Mouse (Mus musculus) stomach, embryonic 16.5 days (tissue): ENCODE data around the gene Il17re. TPM values are rescaled to one million over a fixed set of nuclear protein-coding genes. Genes with fewer than 3 reads are reported as not detected.

ENCODE experiments used
- ATAC-seq: fragments of 200-750 bp; cut with Nextera tagmentation; 2 replicates; pipeline ENCODE4 v1.8.0; 2017; ENCODE audit warnings: moderate number of reproducible peaks, moderate TSS enrichment; ENCODE audit not compliant: insufficient read depth, low FRiP score
- H3K27ac ChIP-seq: fragments of 300-500 bp; sonication (generic); 2 replicates; pipeline ENCODE4 v1.5.1; 2014; ENCODE audit warnings: low read length
- H3K27me3 ChIP-seq: fragments of 300-500 bp; sonication (generic); 2 replicates; pipeline ENCODE4 v1.6.1; 2014; ENCODE audit warnings: low read length, control low read depth, mixed read lengths; ENCODE audit not compliant: control insufficient read depth, insufficient read depth
- H3K36me3 ChIP-seq: fragments of 300-500 bp; sonication (generic); 2 replicates; pipeline ENCODE4 v1.6.1; 2014; ENCODE audit warnings: low read length; ENCODE audit not compliant: control insufficient read depth, insufficient read depth
- H3K4me1 ChIP-seq: fragments of 300-500 bp; sonication (generic); 2 replicates; pipeline ENCODE4 v1.6.1; 2014; ENCODE audit warnings: low read length, control low read depth, mixed read lengths; ENCODE audit not compliant: control insufficient read depth, insufficient read depth
- H3K4me2 ChIP-seq: fragments of 300-500 bp; sonication (generic); 2 replicates; pipeline ENCODE4 v1.6.1; 2014; ENCODE audit warnings: low read depth, low read length, mixed read lengths
- H3K4me3 ChIP-seq: fragments of 300-500 bp; sonication (generic); replicated peaks from 2 replicates; pipeline ENCODE4 v1.5.1; 2014; ENCODE audit warnings: mild to moderate bottlenecking, low read length
- H3K9ac ChIP-seq: fragments of 300-500 bp; sonication (generic); 2 replicates; pipeline ENCODE4 v1.6.1; 2014; ENCODE audit warnings: low read length
- H3K9me3 ChIP-seq: fragments of 300-500 bp; sonication (generic); replicated peaks from 2 replicates; pipeline ENCODE4 v1.6.1; 2016; ENCODE audit warnings: low read length, control low read depth; ENCODE audit not compliant: control insufficient read depth
- WGBS: fragments of 180-500 bp; shearing (Covaris S2); extraction: QIAGEN DNeasy Blood & Tissue Kit; methylation state at CpG from one replicate; pipeline ENCODE4 v1.1.7; 2014; 5-methylcytosine and 5-hydroxymethylcytosine counted together
- polyA plus RNA-seq: library from polyadenylated mRNA; unstranded; fragments of >200 nt; fragmentation: Nextera tagmentation; extraction: Ambion mirVana; gene quantifications from 2 replicates; pipeline ENCODE4 v1.2.1, GENCODE M21; 2015

The Il17re gene
- polyA plus RNA-seq, 1 experiment from 2014 or later, result 21.1 TPM

DNA sequence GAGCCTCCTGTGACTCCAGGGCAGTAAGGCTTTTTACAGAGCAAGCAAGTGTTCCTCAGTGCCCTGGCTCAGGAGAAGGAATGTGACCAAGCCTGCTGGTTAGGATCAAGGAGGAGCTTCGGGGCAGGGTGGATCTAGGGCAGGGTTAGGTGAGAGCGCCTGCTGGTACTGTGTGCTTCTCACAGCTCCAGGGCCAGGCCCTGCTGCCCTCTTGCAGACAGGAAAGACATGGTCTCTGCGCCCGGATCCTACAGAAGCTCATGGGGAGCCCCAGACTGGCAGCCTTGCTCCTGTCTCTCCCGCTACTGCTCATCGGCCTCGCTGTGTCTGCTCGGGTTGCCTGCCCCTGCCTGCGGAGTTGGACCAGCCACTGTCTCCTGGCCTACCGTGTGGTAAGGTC, 351 bp downstream of the Il17re start:
- no peaks in the 10 kb centered on the region for H3K9me3 ChIP-seq
- H3K36me3 ChIP-seq, result no peaks in the 10 kb centered on the region
- no peaks in the 10 kb centered on the region for H3K4me1 ChIP-seq
- peak overlapping the region; percentile 48 for H3K4me2 ChIP-seq
- no peaks in the 10 kb centered on the region for H3K27me3 ChIP-seq
- H3K27ac ChIP-seq, result peak overlapping the region; percentile 58
- peak overlapping the region; percentile 35 for H3K4me3 ChIP-seq
- peak overlapping the region; percentile 59 for H3K9ac ChIP-seq
- 39% methylated on average over 10 of the region's 10 CpGs for whole genome bisulfite sequencing
- peak; percentile 94 for ATAC-seq

- Histone ChIP-seq H3K4me2 (no peak overlapping the region), H3K36me3 (no peaks in the 10 kb centered on the region), H3K27me3 (no peaks in the 10 kb centered on the region), H3K27ac (no peak overlapping the region), H3K4me3 (no peak overlapping the region), H3K9me3 (no peaks in the 10 kb centered on the region), H3K4me1 (no peaks in the 10 kb centered on the region; the same call in 1 of the 2 replicates), H3K9ac (no peak overlapping the region)
- ATAC-seq, result no peak
- WGBS, result 57% methylated on average over 7 of the region's 7 CpGs
Measured at GRCm38 (mm10) chr6:113464040-113464439, 5.8 kb downstream of the Il17re start.

GRCm38 (mm10) chr6:113465602-113466001, 7.3 kb downstream of the Il17re start:
- Histone ChIP-seq H3K9ac (no peak overlapping the region; the same call in 1 of the 2 replicates), H3K4me2 (no peak overlapping the region), H3K36me3 (no peaks in the 10 kb centered on the region), H3K4me1 (peaks cover under 1% of the 10 kb centered on the region), H3K27me3 (no peaks in the 10 kb centered on the region), H3K27ac (no peak overlapping the region), H3K9me3 (no peaks in the 10 kb centered on the region), H3K4me3 (no peak overlapping the region)
- 55% methylated on average over 5 of the region's 5 CpGs for WGBS
- no peak for ATAC-seq

DNA sequence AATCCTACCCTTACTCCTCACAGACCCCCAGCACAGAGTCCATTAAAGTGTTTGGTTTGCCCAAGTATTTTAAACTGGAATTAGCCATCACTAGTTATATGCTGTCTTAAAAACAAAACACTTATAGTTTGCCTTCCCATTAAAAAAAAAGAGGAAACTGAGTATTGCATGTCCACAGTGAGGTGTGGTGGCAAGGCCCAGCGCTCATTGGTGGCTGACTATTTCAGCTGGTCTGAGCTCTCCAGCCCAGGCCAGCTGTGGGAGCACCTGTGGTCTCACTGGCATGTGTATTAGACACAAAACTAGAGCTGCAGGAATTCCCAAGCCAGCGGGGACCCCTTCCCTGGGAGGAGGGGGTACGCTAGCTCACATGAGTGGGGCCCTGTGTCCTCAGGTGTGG, 10.2 kb downstream of the Il17re start:
- WGBS, result 71% methylated on average over 3 of the region's 3 CpGs
- H3K4me1 ChIP-seq, result peaks cover 20% of the 10 kb centered on the region
- no peak for ATAC-seq
- H3K27me3 ChIP-seq, result no peaks in the 10 kb centered on the region
- H3K36me3 ChIP-seq, result no peaks in the 10 kb centered on the region
- H3K9me3 ChIP-seq, result no peaks in the 10 kb centered on the region
- H3K4me3 ChIP-seq, result no peak overlapping the region
- no peak overlapping the region for H3K27ac ChIP-seq
- H3K9ac ChIP-seq, result peak overlapping the region; percentile 38
- peak overlapping the region; percentile 63; the same call in 1 of the 2 replicates for H3K4me2 ChIP-seq

GRCm38 (mm10) chr6:113469021-113469420, 10.7 kb downstream of the Il17re start:
- Histone ChIP-seq H3K4me3 (peak overlapping the region; percentile 39), H3K27me3 (no peaks in the 10 kb centered on the region), H3K4me2 (peak overlapping the region; percentile 63), H3K36me3 (no peaks in the 10 kb centered on the region), H3K27ac (no peak overlapping the region), H3K9ac (peak overlapping the region; percentile 38), H3K9me3 (no peaks in the 10 kb centered on the region), H3K4me1 (peaks cover 20% of the 10 kb centered on the region)
- peak; percentile 35; the same call in 1 of the 2 replicates for ATAC-seq
- 5% methylated on average over 9 of the region's 9 CpGs for WGBS

GRCm38 (mm10) chr6:113469432-113469831, 11.1 kb downstream of the Il17re start:
- peak; percentile 74; the same call in 1 of the 2 replicates for ATAC-seq
- H3K36me3 ChIP-seq, result no peaks in the 10 kb centered on the region
- peak overlapping the region; percentile 39 for H3K4me3 ChIP-seq
- peak overlapping the region; percentile 38 for H3K9ac ChIP-seq
- peak overlapping the region; percentile 63 for H3K4me2 ChIP-seq
- H3K4me1 ChIP-seq, result peaks cover 20% of the 10 kb centered on the region
- H3K27me3 ChIP-seq, result no peaks in the 10 kb centered on the region
- H3K27ac ChIP-seq, result no peak overlapping the region
- H3K9me3 ChIP-seq, result no peaks in the 10 kb centered on the region
- WGBS, result 2% methylated on average over 31 of the region's 31 CpGs

DNA sequence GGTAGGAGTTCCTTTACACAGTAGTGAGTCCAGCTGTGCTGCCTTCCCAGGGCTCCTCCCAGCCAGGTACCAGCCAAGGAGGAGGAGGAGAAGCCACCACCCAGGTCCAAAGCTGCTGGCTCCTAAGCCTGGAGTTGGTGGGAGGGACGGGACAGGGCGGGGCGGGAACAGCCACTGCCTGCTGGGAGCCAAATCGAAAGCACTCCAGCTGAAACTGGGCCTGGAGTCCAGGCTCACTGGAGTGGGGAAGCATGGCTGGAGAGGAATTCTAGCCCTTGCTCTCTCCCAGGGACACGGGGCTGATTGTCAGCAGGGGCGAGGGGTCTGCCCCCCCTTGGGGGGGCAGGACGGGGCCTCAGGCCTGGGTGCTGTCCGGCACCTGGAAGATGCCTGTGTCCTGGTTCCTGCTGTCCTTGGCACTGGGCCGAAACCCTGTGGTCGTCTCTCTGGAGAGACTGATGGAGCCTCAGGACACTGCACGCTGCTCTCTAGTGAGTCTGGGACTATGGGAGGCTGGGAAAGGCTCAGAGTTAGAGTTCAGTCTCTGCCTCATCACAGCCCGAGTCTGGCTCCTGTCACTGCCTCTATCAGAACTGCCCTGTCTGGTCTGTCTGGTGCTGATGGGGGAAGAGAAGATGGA, 13.1 kb downstream of the Il17re start, which contains the start of gene Il17rc:
Gene Il17rc, plus strand, starts transcription at position 131 of the 640 bp plus-strand sequence.
- H3K4me3 ChIP-seq, result peak within 1 kb of the TSS; percentile 49
- H3K36me3 ChIP-seq, result no peaks in the 10 kb centered on the region
- H3K27ac ChIP-seq, result peak within 1 kb of the TSS; percentile 93
- H3K4me1 ChIP-seq, result peaks cover 20% of the 10 kb centered on the region
- no peaks in the 10 kb centered on the region for H3K9me3 ChIP-seq
- ATAC-seq, result peak; percentile 78
- peak within 1 kb of the TSS; percentile 74 for H3K4me2 ChIP-seq
- peak within 1 kb of the TSS; percentile 83 for H3K9ac ChIP-seq
- WGBS, result 22% methylated on average over 12 of the region's 12 CpGs
- H3K27me3 ChIP-seq, result no peaks in the 10 kb centered on the region

DNA sequence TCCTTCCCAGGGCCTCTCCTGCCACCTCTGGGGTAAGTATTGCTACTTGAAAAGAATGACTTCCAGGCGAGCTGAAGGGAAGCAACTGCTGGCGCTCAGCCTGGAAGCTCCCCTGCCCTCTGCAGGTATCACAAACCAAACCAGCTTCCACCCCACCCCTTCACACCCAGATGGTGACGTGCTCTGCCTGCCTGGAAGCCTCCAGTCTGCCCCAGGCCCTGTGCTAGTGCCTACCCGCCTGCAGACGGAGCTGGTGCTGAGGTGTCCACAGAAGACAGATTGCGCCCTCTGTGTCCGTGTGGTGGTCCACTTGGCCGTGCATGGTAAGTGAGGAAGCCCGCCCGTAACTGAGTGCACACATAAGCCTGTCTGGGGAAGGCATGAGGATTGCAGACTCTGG, 13.8 kb downstream of the Il17re start:
- 64% methylated on average over 10 of the region's 10 CpGs for WGBS
- no peaks in the 10 kb centered on the region for H3K27me3 ChIP-seq
- peak; percentile 52; the same call in 1 of the 2 replicates for ATAC-seq
- H3K4me1 ChIP-seq, result peaks cover 20% of the 10 kb centered on the region
- H3K4me3 ChIP-seq, result peak overlapping the region; percentile 49
- peak overlapping the region; percentile 74 for H3K4me2 ChIP-seq
- H3K9me3 ChIP-seq, result no peaks in the 10 kb centered on the region
- H3K27ac ChIP-seq, result peak overlapping the region; percentile 93
- H3K36me3 ChIP-seq, result no peaks in the 10 kb centered on the region
- H3K9ac ChIP-seq, result peak overlapping the region; percentile 83

DNA sequence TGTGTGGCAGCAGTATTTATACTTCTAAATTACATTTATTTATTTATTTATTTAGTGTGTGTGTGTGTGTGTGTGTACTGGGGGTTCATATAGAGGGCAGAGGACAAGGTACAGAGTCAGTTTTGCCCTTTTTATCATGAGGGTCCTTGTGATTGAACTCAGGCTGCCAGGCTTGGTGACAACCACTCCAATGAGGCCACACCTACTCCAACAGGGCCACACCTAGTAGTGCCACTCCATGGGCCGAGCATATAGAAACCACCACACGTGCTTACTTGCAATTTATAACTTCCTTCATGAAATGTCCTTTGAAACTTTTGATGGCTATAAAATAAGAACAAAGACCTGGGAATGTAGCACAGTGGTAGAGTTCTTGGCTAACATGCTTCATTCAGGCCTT, 15.0 kb downstream of the Il17re start:
- Histone ChIP-seq H3K27ac (no peak overlapping the region), H3K4me2 (no peak overlapping the region), H3K36me3 (no peaks in the 10 kb centered on the region), H3K27me3 (no peaks in the 10 kb centered on the region), H3K4me1 (peaks cover 20% of the 10 kb centered on the region), H3K9ac (no peak overlapping the region), H3K4me3 (no peak overlapping the region), H3K9me3 (no peaks in the 10 kb centered on the region)
- ATAC-seq, result no peak
- WGBS, result 62% methylated on average over 2 of the region's 2 CpGs
